Mouse (Mus musculus) left cerebral cortex, postnatal 36 days (tissue): ENCODE data around the gene Foxo4. TPM values are rescaled to one million over a fixed set of nuclear protein-coding genes. Genes with fewer than 3 reads are reported as not detected.
A peak's percentile ranks its signal among the peaks of the same experiment; 100 is the strongest.

ENCODE experiments used
- DNase-seq, 2 experiments: peaks; one replicate each; pipeline ENCODE4 v3.0.0; 2021 to 2022; ENCODE audit warnings: low spot score in 2 of 2, mixed read lengths in 1 of 2
- intact Hi-C: fragments of 180-260 bp; cut with DNase I; formaldehyde crosslinking; loops from one replicate; pipeline ENCODE4 v1.15.1; 2025
- total RNA-seq, 2 experiments: library from RNA; stranded (reverse); gene quantifications; 2 replicates each; pipeline ENCODE4 v1.2.3; 2021

The Foxo4 gene
- total RNA-seq, 2 experiments from 2014 or later = 15.5 to 17.0 TPM

- no peak for DNase-seq
- intact Hi-C loops = no loop called here
These were observed 33.2 kb downstream of the Foxo4 start for GRCm38 (mm10) chrX:101287543-101287942.

- intact Hi-C loops = no loop called here
- DNase-seq = no peak
These were observed 34.1 kb downstream of the Foxo4 start for GRCm38 (mm10) chrX:101288432-101288831.

GRCm38 (mm10) chrX:101289037-101289436, 34.7 kb downstream of the Foxo4 start:
- intact Hi-C loops = no loop called here
- DNase-seq = no peak

GRCm38 (mm10) chrX:101290111-101290510, 35.8 kb downstream of the Foxo4 start:
- no peak for DNase-seq
- intact Hi-C loops = no loop called here

GRCm38 (mm10) chrX:101299055-101299454, 44.7 kb downstream of the Foxo4 start, which contains the start of gene Nlgn3:
Gene Nlgn3, plus strand, starts transcription at chrX:101299168.
- peak in 1 of 2 experiments; percentile 46 for DNase-seq
- intact Hi-C loops = no loop called here

- intact Hi-C loops = no loop called here
These were observed 45.4 kb downstream of the Foxo4 start for GRCm38 (mm10) chrX:101299473-101300426.

GRCm38 (mm10) chrX:101300427-101301030, 46.2 kb downstream of the Foxo4 start:
- intact Hi-C loops = no loop called here
- DNase-seq = no peak

More at GRCm38 (mm10) chrX:101299473-101300426, 45.4 kb downstream of the Foxo4 start:
- no peak for DNase-seq

- peak in 1 of 2 experiments; percentile 18 for DNase-seq
- intact Hi-C loops = no loop called here
These were observed 47.3 kb downstream of the Foxo4 start for GRCm38 (mm10) chrX:101301654-101302053.

GRCm38 (mm10) chrX:101304646-101305045, 50.3 kb downstream of the Foxo4 start:
- intact Hi-C loops = no loop called here
- no peak for DNase-seq

- DNase-seq = peak; percentile 39 to 53
- intact Hi-C loops = no loop called here
These were observed 55.0 kb downstream of the Foxo4 start for GRCm38 (mm10) chrX:101309299-101309698.

Other genes starting within 250 kb of the Foxo4 start
- gene Tex11, start 194.9 kb upstream of the Foxo4 start, total RNA-seq = under 1 TPM in 1 of 2 experiments, not detected in 1; 0.10 TPM
- 1 to 10 TPM; 6.4 to 7.2 TPM for gene Slc7a3, start 168.5 kb upstream of the Foxo4 start, total RNA-seq
- gene Snx12, start 32.0 kb upstream of the Foxo4 start, total RNA-seq = 10 to 100 TPM; 73.8 to 78.0 TPM
- gene Gm614, start 9.5 kb downstream of the Foxo4 start, total RNA-seq = not detected
- 1 to 10 TPM in 1 of 2 experiments, under 1 TPM in 1; 0.99 to 2.4 TPM for gene Il2rg, start 13.7 kb downstream of the Foxo4 start, total RNA-seq
- gene Gm20489, start 14.5 kb downstream of the Foxo4 start, total RNA-seq = not detected
- 10 to 100 TPM; 18.4 to 26.4 TPM for gene Med12, start 19.5 kb downstream of the Foxo4 start, total RNA-seq
- gene Nlgn3, start 44.6 kb downstream of the Foxo4 start, total RNA-seq = 100 to 1,000 TPM; 161 to 163 TPM
- 10 to 100 TPM in 1 of 2 experiments, 1 to 10 TPM in 1; 8.9 to 15.1 TPM for gene Gjb1, start 121.8 kb downstream of the Foxo4 start, total RNA-seq
- gene Zmym3, start 166.3 kb downstream of the Foxo4 start, total RNA-seq = 100 to 1,000 TPM; 113 to 170 TPM
- gene Nono, start 174.8 kb downstream of the Foxo4 start, total RNA-seq = 100 to 1,000 TPM; 103 to 126 TPM
- under 1 TPM; 0.77 to 0.94 TPM for gene Itgb1bp2, start 194.6 kb downstream of the Foxo4 start, total RNA-seq